ENCODE assay signal across 21 mouse cellular contexts in the genomic region with DNA sequence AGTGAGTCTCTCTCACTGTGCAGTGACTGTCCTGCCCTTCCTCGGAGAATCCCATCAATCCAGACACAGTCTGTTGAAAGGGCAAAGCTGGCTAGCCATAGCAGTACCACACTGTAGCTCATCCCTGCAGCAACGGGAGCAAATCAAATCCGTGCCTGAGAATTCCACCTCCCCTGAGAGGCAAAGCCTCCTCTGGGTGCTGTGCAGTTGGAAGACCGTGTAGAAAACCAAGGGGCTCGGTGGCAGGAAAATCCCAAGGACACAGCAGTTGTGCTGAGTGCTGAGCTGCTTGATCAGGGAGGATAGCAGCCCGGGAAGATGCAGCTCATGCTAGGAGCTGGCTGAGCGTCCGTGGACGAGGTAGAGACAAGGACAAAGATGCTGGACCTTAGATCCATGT.
A peak's percentile ranks its signal among the peaks of the same experiment; 100 is the strongest.
DNase-seq lines count a peak whose midpoint lies in the region; ATAC-seq and TF ChIP-seq lines count a peak whose summit lies in the region.
"Had no signal": no experiment of that assay in that cellular context is flagged by ENCODE, and none has a peak within 500 bp of the region (broad histone marks: within the 10 kb centered on the region; RNA-seq: fewer than 3 reads in every experiment).

No protein-coding gene starts in this region.

- no peak overlapping the region for H3K4me2 ChIP-seq in hindbrain, postnatal 0 days (ENCODE audit: low read depth, low read length)
- no peak overlapping the region for H3K4me2 ChIP-seq in hindbrain, embryonic 12.5 days (replicated peaks)
- H3K4me2 ChIP-seq: embryonic facial prominence, embryonic 13.5 days; forebrain, embryonic 13.5 days; intestine, embryonic 15.5 days had no signal

- no peaks in the 10 kb centered on the region for H3K36me3 ChIP-seq in hindbrain, postnatal 0 days (ENCODE audit: insufficient read depth, low read length)
- no peaks in the 10 kb centered on the region for H3K36me3 ChIP-seq in hindbrain, embryonic 12.5 days
- H3K36me3 ChIP-seq: embryonic facial prominence, embryonic 13.5 days; hindbrain, embryonic 10.5 days; intestine, embryonic 15.5 days had no signal

- H3K27me3 ChIP-seq in hindbrain, postnatal 0 days (ENCODE audit: insufficient read depth, low read length) = no peaks in the 10 kb centered on the region
- no peaks in the 10 kb centered on the region for H3K27me3 ChIP-seq in hindbrain, embryonic 12.5 days
- H3K27me3 ChIP-seq: CH12.LX; forebrain, embryonic 13.5 days; intestine, embryonic 15.5 days had no signal

- 0 out of 2 replicates have a peak, but pooled peaks cover 4% of the 10 kb centered on the region for H3K4me1 ChIP-seq in hindbrain, postnatal 0 days (ENCODE audit: insufficient read depth, low read length)
- H3K4me1 ChIP-seq in hindbrain, embryonic 12.5 days = peaks cover 12% of the 10 kb centered on the region

- no peak overlapping the region for H3K9ac ChIP-seq in hindbrain, postnatal 0 days (replicated peaks; ENCODE audit: low read length)
- H3K9ac ChIP-seq in hindbrain, embryonic 12.5 days = no peak overlapping the region
- H3K9ac ChIP-seq: embryonic facial prominence, embryonic 13.5 days; forebrain, embryonic 13.5 days; intestine, embryonic 15.5 days had no signal

- WGBS in hindbrain, postnatal 0 days = 35% methylated on average over 9 of the region's 9 CpGs
- WGBS in hindbrain, embryonic 12.5 days = 40% methylated on average over 9 of the region's 9 CpGs

- TF ChIP-seq CTCF in hindbrain, postnatal 0 days (IDR thresholded peaks at IDR 0.05; ENCODE audit: low read depth) = no peak

- ATAC-seq in hindbrain, postnatal 0 days = 0 out of 2 replicates have a peak, but pooled peaks have one; percentile 7
- ATAC-seq in hindbrain, embryonic 12.5 days (ENCODE audit: low FRiP score) = no peak
- ATAC-seq in frontal cortex, adult (ENCODE audit: low TSS enrichment) = no peak
- ATAC-seq: activated CD4-positive, CD25-positive, alpha-beta regulatory T cell, adult 4 months; forebrain, embryonic 13.5 days; intestine, embryonic 15.5 days; Patski had no signal

- H3K27ac ChIP-seq in hindbrain, postnatal 0 days = no peak overlapping the region
- no peak overlapping the region for H3K27ac ChIP-seq in hindbrain, embryonic 12.5 days
- H3K27ac ChIP-seq: embryonic facial prominence, embryonic 13.5 days; forebrain, embryonic 13.5 days; heart, adult 2 months; hindbrain, embryonic 10.5 days; intestine, embryonic 15.5 days had no signal

- H3K4me3 ChIP-seq in hindbrain, postnatal 0 days (ENCODE audit: low read length) = no peak overlapping the region
- no peak overlapping the region for H3K4me3 ChIP-seq in hindbrain, embryonic 12.5 days
- H3K4me3 ChIP-seq: embryonic facial prominence, embryonic 13.5 days; forebrain, embryonic 13.5 days; heart, adult 2 months; hindbrain, embryonic 10.5 days; intestine, embryonic 15.5 days had no signal

- no peaks in the 10 kb centered on the region for H3K9me3 ChIP-seq in hindbrain, postnatal 0 days (ENCODE audit: low read length)
- no peaks in the 10 kb centered on the region for H3K9me3 ChIP-seq in hindbrain, embryonic 12.5 days (replicated peaks)
- H3K9me3 ChIP-seq: embryonic facial prominence, embryonic 13.5 days; forebrain, embryonic 13.5 days; hindbrain, embryonic 10.5 days; intestine, embryonic 15.5 days had no signal

- peak; percentile 51 for DNase-seq in heart, adult 11 months
- DNase-seq in heart, adult 8-10 months (ENCODE audit: low spot score) = no peak
- no peak for DNase-seq in hindbrain, postnatal 0 days (ENCODE audit: low spot score)
- DNase-seq in adrenal gland, postnatal 10 days = peak; percentile 38
- peak; percentile 37 to 40 for DNase-seq in adrenal gland, postnatal 36 days
- DNase-seq in urinary bladder, postnatal 10 days (ENCODE audit: low spot score) = no peak
- DNase-seq: cerebellum, adult 11 months; cerebellum, adult 9-10 months; cerebellum, postnatal 25 days; gastrocnemius, postnatal 10 days; heart, adult 2 months; kidney, adult 18-20 months had no signal

Comparison
In these comparisons a context has a peak if more than half of its experiments do, and no peak if none do; other contexts are left out.
1. DNase-seq: peak in heart, adult 11 months (single experiment), adrenal gland, postnatal 10 days (single experiment) and adrenal gland, postnatal 36 days (2 of 2); none in heart, adult 8-10 months (single experiment), hindbrain, postnatal 0 days (single experiment) and urinary bladder, postnatal 10 days (single experiment).